Mouse (Mus musculus): Measurements from ENCODE around the gene Tcl1b5. TPM values are rescaled to one million over a fixed set of nuclear protein-coding genes. Genes with fewer than 3 reads are reported as not detected.

The Tcl1b5 gene
- polyA plus RNA-seq (2014; fragmentation: Illumina TruSeq; extraction: RNeasy Lipid Tissue Mini Kit (QIAGEN cat#74804); ENCODE audit: low read depth, low replicate concordance): not detected

DNA sequence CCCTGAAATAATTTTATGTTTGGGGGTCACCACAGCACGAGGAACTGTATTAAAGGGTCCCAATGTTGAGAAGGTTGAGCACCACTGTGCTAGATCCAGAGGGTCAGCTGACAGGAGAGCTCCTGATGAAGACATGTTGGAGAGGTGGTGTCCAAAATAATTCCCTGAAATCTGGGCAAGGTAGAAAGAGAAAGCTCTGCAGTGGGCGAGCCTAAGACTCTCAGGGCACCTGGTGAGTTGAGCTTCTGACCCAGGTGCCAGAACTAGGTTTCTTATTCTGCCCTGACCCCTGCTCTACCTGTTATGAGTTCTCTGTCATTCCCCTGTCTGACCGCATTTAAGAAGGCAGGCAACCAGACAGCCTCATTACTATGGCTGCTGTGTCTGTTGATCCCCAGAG, at the start of gene Tcl1b5:
TSS of gene Tcl1b5 (plus strand) at position 301 of the 400 bp plus-strand sequence.

DNA sequence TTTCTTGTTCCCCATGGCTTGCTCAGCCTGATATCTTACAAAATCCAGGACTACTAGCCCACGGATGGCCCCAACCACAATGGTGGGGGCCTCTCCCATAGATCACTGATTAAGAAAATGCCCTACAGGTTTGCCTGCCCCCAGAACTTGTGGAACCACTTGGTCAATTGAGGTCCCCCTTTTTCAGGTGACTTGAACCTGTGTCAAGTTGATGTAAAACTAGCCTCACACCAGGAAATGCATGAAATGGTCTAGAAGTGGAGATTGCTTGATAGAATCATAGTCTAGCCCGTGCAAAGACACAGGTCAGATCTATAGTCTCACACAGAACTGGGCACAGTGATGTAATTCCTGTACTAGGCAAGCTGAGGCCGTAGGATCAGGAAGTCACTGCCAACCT, 30.4 kb upstream of the Tcl1b5 start, which contains the start of gene Tcl1b2:
TSS of gene Tcl1b2 (plus strand) at position 301 of the 400 bp plus-strand sequence.

DNA sequence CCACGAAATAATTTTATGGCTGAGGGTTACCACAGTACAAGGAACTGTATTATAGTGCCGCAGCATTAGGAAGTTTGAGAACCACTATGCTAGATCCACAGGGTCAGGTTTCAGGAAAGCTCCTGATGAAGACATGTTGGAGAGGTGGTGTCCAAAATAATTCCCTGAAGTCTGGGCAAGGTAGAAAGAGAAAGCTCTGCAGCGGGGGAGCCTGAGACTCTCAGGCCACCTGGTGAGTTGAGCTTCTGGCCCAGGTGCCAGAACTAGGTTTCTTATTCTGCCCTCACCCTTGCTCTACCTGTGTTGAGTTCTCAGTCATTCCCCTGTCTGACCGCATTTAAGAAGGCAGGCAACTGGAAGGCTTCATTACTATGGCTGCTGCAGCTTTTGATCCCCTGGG, 16.8 kb upstream of the Tcl1b5 start, which contains the start of gene Tcl1b1:
TSS of gene Tcl1b1 (plus strand) at position 301 of the 400 bp plus-strand sequence.

DNA sequence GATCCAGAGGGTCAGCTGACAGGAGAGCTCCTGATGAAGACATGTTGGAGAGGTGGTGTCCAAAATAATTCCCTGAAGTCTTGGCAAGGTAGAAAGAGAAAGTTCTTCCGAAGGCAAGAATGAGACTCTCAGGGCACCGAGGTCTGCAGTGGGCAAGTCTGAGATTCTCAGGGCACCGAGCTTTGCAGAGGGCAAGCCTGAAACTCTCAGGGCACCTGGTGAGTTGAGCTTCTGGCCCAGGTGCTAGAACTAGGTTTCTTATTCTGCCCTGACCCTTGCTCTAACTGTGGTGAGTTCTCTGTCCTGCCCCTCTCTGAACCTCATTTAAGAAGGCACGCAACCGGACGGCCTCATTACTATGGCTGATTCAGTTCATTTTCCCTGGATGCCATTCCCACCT, 14.6 kb downstream of the Tcl1b5 start, which contains the start of gene Tcl1b3:
TSS of gene Tcl1b3 (plus strand) at position 301 of the 400 bp plus-strand sequence.

GRCm38 (mm10) chr12:105201657-105202056, 25.5 kb downstream of the Tcl1b5 start, which contains the start of gene Tcl1b4:
Gene Tcl1b4, plus strand, starts transcription at chr12:105201957.

GRCm38 (mm10) chr12:105222601-105223319, 46.6 kb downstream of the Tcl1b5 start, which contains the start of gene Tcl1:
Gene Tcl1, minus strand, starts transcription at chr12:105222793.

Other genes with a start within 250 kb of the Tcl1b5 start
- 3.1 TPM for gene Syne3, start 166.5 kb upstream of the Tcl1b5 start, polyA plus RNA-seq (2014; fragmentation: Illumina TruSeq; extraction: RNeasy Lipid Tissue Mini Kit (QIAGEN cat#74804); ENCODE audit: low read depth, low replicate concordance)
- gene Glrx5, start 143.7 kb upstream of the Tcl1b5 start, polyA plus RNA-seq (2014; fragmentation: Illumina TruSeq; extraction: RNeasy Lipid Tissue Mini Kit (QIAGEN cat#74804); ENCODE audit: low read depth, low replicate concordance): 55.6 TPM
- not detected for gene Tcl1b2, start 30.3 kb upstream of the Tcl1b5 start, polyA plus RNA-seq (2014; fragmentation: Illumina TruSeq; extraction: RNeasy Lipid Tissue Mini Kit (QIAGEN cat#74804); ENCODE audit: low read depth, low replicate concordance)
- not detected for gene Tcl1b1, start 16.7 kb upstream of the Tcl1b5 start, polyA plus RNA-seq (2014; fragmentation: Illumina TruSeq; extraction: RNeasy Lipid Tissue Mini Kit (QIAGEN cat#74804); ENCODE audit: low read depth, low replicate concordance)
- gene Tcl1b3, start 14.7 kb downstream of the Tcl1b5 start, polyA plus RNA-seq (2014; fragmentation: Illumina TruSeq; extraction: RNeasy Lipid Tissue Mini Kit (QIAGEN cat#74804); ENCODE audit: low read depth, low replicate concordance): not detected
- gene Tcl1b4, start 25.6 kb downstream of the Tcl1b5 start, polyA plus RNA-seq (2014; fragmentation: Illumina TruSeq; extraction: RNeasy Lipid Tissue Mini Kit (QIAGEN cat#74804); ENCODE audit: low read depth, low replicate concordance): not detected
- not detected for gene Tcl1, start 46.4 kb downstream of the Tcl1b5 start, polyA plus RNA-seq (2014; fragmentation: Illumina TruSeq; extraction: RNeasy Lipid Tissue Mini Kit (QIAGEN cat#74804); ENCODE audit: low read depth, low replicate concordance)
- gene Tunar, start 157.5 kb downstream of the Tcl1b5 start, polyA plus RNA-seq (2014; fragmentation: Illumina TruSeq; extraction: RNeasy Lipid Tissue Mini Kit (QIAGEN cat#74804); ENCODE audit: low read depth, low replicate concordance): not detected